Comparison of ENCODE assay signal across 9 mouse cellular contexts in the genomic region with DNA sequence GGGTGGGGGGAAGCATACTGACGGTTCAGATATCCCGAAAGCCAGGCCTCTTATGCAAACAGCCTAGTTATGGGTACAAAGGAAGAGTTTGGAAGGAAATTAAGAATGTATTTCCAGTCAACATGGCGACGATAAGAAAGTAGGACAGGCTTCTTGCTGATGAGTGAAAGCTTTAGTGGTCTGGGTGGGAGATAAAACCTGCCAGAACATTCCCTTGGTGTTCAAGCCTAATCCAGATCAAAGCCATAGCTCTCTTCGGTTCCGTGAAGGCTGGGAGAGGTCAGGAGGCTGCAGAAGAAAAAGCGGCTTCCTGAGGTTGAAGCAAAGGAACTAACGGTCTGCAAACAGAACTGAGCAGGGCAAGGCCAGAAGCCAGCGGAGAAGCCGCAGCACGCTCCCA. TPM values are rescaled to one million over a fixed set of nuclear protein-coding genes. Genes with fewer than 3 reads are reported as not detected.
DNase-seq lines count a peak whose midpoint lies in the region; ATAC-seq and TF ChIP-seq lines count a peak whose summit lies in the region.
"Had no signal": no experiment of that assay in that cellular context is flagged by ENCODE, and none has a peak within 500 bp of the region (broad histone marks: within the 10 kb centered on the region; RNA-seq: fewer than 3 reads in every experiment).

No protein-coding gene starts in this region.

- 0 out of 2 replicates have a peak overlapping the region, but pooled peaks have one; percentile 1 for H3K4me3 ChIP-seq in kidney, adult 2 months (ENCODE audit: insufficient read depth, low read depth, low read length)
- no peak overlapping the region for H3K4me3 ChIP-seq in intestine, embryonic 16.5 days (ENCODE audit: low read length)
- H3K4me3 ChIP-seq in stomach, postnatal 0 days (ENCODE audit: low read depth, low read length) = no peak overlapping the region
- H3K4me3 ChIP-seq: megakaryocyte, embryonic 14.5 days had no signal

- H3K9ac ChIP-seq in intestine, embryonic 16.5 days (ENCODE audit: low read depth, low read length) = no peak overlapping the region
- H3K9ac ChIP-seq in stomach, postnatal 0 days (ENCODE audit: low read length) = no peak overlapping the region
- H3K9ac ChIP-seq: forebrain, postnatal 0 days had no signal

- WGBS in kidney, adult 2 months = 42% methylated on average over 11 of the region's 11 CpGs
- WGBS in intestine, embryonic 16.5 days = 38% methylated on average over 11 of the region's 11 CpGs
- 31% methylated on average over 11 of the region's 11 CpGs for WGBS in stomach, postnatal 0 days

- TF ChIP-seq CTCF in kidney, adult 2 months (conservative IDR thresholded peaks at IDR 0.05; ENCODE audit: insufficient read depth, insufficient read length, low read depth, low read length) = no peak
- TF ChIP-seq CTCF in stomach, postnatal 0 days (IDR thresholded peaks at IDR 0.05; ENCODE audit: low read depth) = no peak

- no peaks in the 10 kb centered on the region for H3K27me3 ChIP-seq in kidney, adult 2 months (replicated peaks; ENCODE audit: control insufficient read depth, insufficient read depth, low read length)
- H3K27me3 ChIP-seq in intestine, embryonic 16.5 days (replicated peaks; ENCODE audit: control insufficient read depth, insufficient read depth, low read length) = no peaks in the 10 kb centered on the region
- H3K27me3 ChIP-seq in stomach, postnatal 0 days (ENCODE audit: control insufficient read depth, insufficient read depth, low read length) = no peaks in the 10 kb centered on the region

- H3K9me3 ChIP-seq in intestine, embryonic 16.5 days (ENCODE audit: control insufficient read depth, low read length) = no peaks in the 10 kb centered on the region
- H3K9me3 ChIP-seq in stomach, postnatal 0 days (ENCODE audit: control insufficient read depth, low read length) = no peaks in the 10 kb centered on the region

- TF ChIP-seq EP300 in stomach, postnatal 0 days (optimal IDR thresholded peaks at IDR 0.05) = no peak

- H3K36me3 ChIP-seq in kidney, adult 2 months (ENCODE audit: control insufficient read depth, insufficient read depth, low read length) = no peaks in the 10 kb centered on the region
- H3K36me3 ChIP-seq in intestine, embryonic 16.5 days (ENCODE audit: control insufficient read depth, insufficient read depth, low read length) = no peaks in the 10 kb centered on the region
- no peaks in the 10 kb centered on the region for H3K36me3 ChIP-seq in stomach, postnatal 0 days (ENCODE audit: control insufficient read depth, insufficient read depth, low read length)

- H3K27ac ChIP-seq in kidney, adult 2 months (ENCODE audit: insufficient read depth, low read depth, low read length) = no peak overlapping the region
- no peak overlapping the region for H3K27ac ChIP-seq in intestine, embryonic 16.5 days (ENCODE audit: low read length)
- H3K27ac ChIP-seq in stomach, postnatal 0 days (replicated peaks) = no peak overlapping the region; the same call in 1 of the 2 replicates

- DNase-seq in kidney, adult 2 months = no peak
- DNase-seq in kidney, adult 18-20 months = no peak
- peak; percentile 52 for DNase-seq in retina, embryonic 14.5 days (ENCODE audit: low spot score)
- no peak for DNase-seq in retina, postnatal 1 day
- DNase-seq in stomach, postnatal 0 days (ENCODE audit: low spot score) = no peak
- DNase-seq: forebrain, postnatal 0 days had no signal

- H3K4me1 ChIP-seq in kidney, adult 2 months (ENCODE audit: control insufficient read depth, insufficient read depth, low read length) = no peaks in the 10 kb centered on the region
- H3K4me1 ChIP-seq in intestine, embryonic 16.5 days (ENCODE audit: control insufficient read depth, insufficient read depth, low read length) = peaks cover 11% of the 10 kb centered on the region
- H3K4me1 ChIP-seq in stomach, postnatal 0 days (replicated peaks; ENCODE audit: control insufficient read depth, insufficient read depth) = no peaks in the 10 kb centered on the region

- TF ChIP-seq POLR2A in kidney, adult 2 months (IDR thresholded peaks at IDR 0.05; ENCODE audit: low read depth, low read length) = no peak

- peak overlapping the region; percentile 26 for H3K4me2 ChIP-seq in intestine, embryonic 16.5 days (ENCODE audit: low read depth, low read length)
- H3K4me2 ChIP-seq in stomach, postnatal 0 days (replicated peaks; ENCODE audit: low read depth) = peak overlapping the region; percentile 25; the same call in 1 of the 2 replicates

- ATAC-seq in intestine, embryonic 16.5 days = peak; percentile 22; the same call in 1 of the 2 replicates
- ATAC-seq in stomach, postnatal 0 days (ENCODE audit: low FRiP score, low TSS enrichment) = no peak
- ATAC-seq in inflammation-experienced regulatory T-cells, adult 6 months = no peak
- ATAC-seq: forebrain, postnatal 0 days had no signal

RNA-seq across cellular contexts. Expression of a gene that starts 12.9 kb away (rescaled TPM):
- polyA plus RNA-seq in kidney, adult 2 months (2012; rRNA removed) = not detected in 2 replicates
- polyA plus RNA-seq in intestine, embryonic 16.5 days (2015; fragmentation: Nextera tagmentation; extraction: Ambion mirVana) = 0.42 and 0.50 TPM in 2 replicates
- polyA plus RNA-seq in stomach, postnatal 0 days (2015; fragmentation: Nextera tagmentation; extraction: Ambion mirVana) = 0.11 and 0.15 TPM in 2 replicates
- polyA plus RNA-seq in inflammation-experienced regulatory T-cells, adult 6 months (2017; shearing (Covaris generic)) = not detected
- polyA plus RNA-seq: forebrain, postnatal 0 days had no signal

RNA-seq across cellular contexts. Expression of a gene that starts 24.3 kb away (rescaled TPM):
- polyA plus RNA-seq in kidney, adult 2 months (2012; rRNA removed) = 0.08 and 0.16 TPM in 2 replicates
- polyA plus RNA-seq in intestine, embryonic 16.5 days (2015; fragmentation: Nextera tagmentation; extraction: Ambion mirVana) = not detected in 2 replicates
- polyA plus RNA-seq in stomach, postnatal 0 days (2015; fragmentation: Nextera tagmentation; extraction: Ambion mirVana) = not detected in 2 replicates
- under 1 TPM in 1 of 3 experiments, not detected in 2; 0.42 TPM for polyA plus RNA-seq in inflammation-experienced regulatory T-cells, adult 6 months (2017; shearing (Covaris generic))
- polyA plus RNA-seq: forebrain, postnatal 0 days had no signal

RNA-seq across cellular contexts. Expression of a gene that starts 39.9 kb away (rescaled TPM):
- polyA plus RNA-seq in kidney, adult 2 months (2012; rRNA removed) = 21.3 and 26.6 TPM in 2 replicates
- 11.3 and 11.6 TPM in 2 replicates for polyA plus RNA-seq in intestine, embryonic 16.5 days (2015; fragmentation: Nextera tagmentation; extraction: Ambion mirVana)
- 8.4 and 8.6 TPM in 2 replicates for polyA plus RNA-seq in stomach, postnatal 0 days (2015; fragmentation: Nextera tagmentation; extraction: Ambion mirVana)
- polyA plus RNA-seq in inflammation-experienced regulatory T-cells, adult 6 months (2017; shearing (Covaris generic)) = 1 to 10 TPM; 3.2 to 7.4 (median 7.0) TPM
